Mouse (Mus musculus): ENCODE data around the gene Mfsd12. TPM values are rescaled to one million over a fixed set of nuclear protein-coding genes. Genes with fewer than 3 reads are reported as not detected.

Gene Mfsd12
- polyA plus RNA-seq, 1 experiment from 2014 or later = 7.4 TPM

GRCm38 (mm10) chr10:81366477-81367206 is 9.4 kb downstream of the Mfsd12 start:
- H3K4me1 ChIP-seq (replicated peaks; ENCODE audit: control insufficient read depth, insufficient read depth) = peaks cover 4% of the 10 kb centered on the region; the same call in 1 of the 2 replicates
- no peak overlapping the region for H3K9ac ChIP-seq (ENCODE audit: low read length)
- peaks cover 38% of the 10 kb centered on the region for H3K36me3 ChIP-seq (ENCODE audit: control insufficient read depth, insufficient read depth, low read length)
- 69% methylated on average over 6 of the region's 6 CpGs for WGBS
- no peaks in the 10 kb centered on the region for H3K27me3 ChIP-seq (ENCODE audit: control insufficient read depth, insufficient read depth, low read length)
- TF ChIP-seq EP300 (optimal IDR thresholded peaks at IDR 0.05) = no peak
- TF ChIP-seq CTCF (IDR thresholded peaks at IDR 0.05; ENCODE audit: low read depth) = no peak
- H3K27ac ChIP-seq (replicated peaks) = peak overlapping the region; percentile 82
- DNase-seq (ENCODE audit: low spot score) (no peak), ATAC-seq (ENCODE audit: low FRiP score, low TSS enrichment) (no peak; the same call in 1 of the 2 replicates)
- H3K4me3 ChIP-seq (ENCODE audit: low read depth, low read length) = no peak overlapping the region
- H3K9me3 ChIP-seq (ENCODE audit: control insufficient read depth, low read length) = no peaks in the 10 kb centered on the region
- H3K4me2 ChIP-seq (replicated peaks; ENCODE audit: low read depth) = no peak overlapping the region

- H3K4me3 ChIP-seq (ENCODE audit: low read depth, low read length) = no peak overlapping the region
- no peak overlapping the region for H3K4me2 ChIP-seq (replicated peaks; ENCODE audit: low read depth)
- H3K9me3 ChIP-seq (ENCODE audit: control insufficient read depth, low read length) = no peaks in the 10 kb centered on the region
- DNase-seq (ENCODE audit: low spot score) (no peak), ATAC-seq (ENCODE audit: low FRiP score, low TSS enrichment) (no peak)
- peak overlapping the region; percentile 82; the same call in 1 of the 2 replicates for H3K27ac ChIP-seq (replicated peaks)
- H3K9ac ChIP-seq (ENCODE audit: low read length) = no peak overlapping the region
- TF ChIP-seq CTCF (IDR thresholded peaks at IDR 0.05; ENCODE audit: low read depth) (no peak), EP300 (optimal IDR thresholded peaks at IDR 0.05) (no peak)
- whole genome bisulfite sequencing = 75% methylated on average over 6 of the region's 6 CpGs
- peaks cover 38% of the 10 kb centered on the region for H3K36me3 ChIP-seq (ENCODE audit: control insufficient read depth, insufficient read depth, low read length)
- H3K27me3 ChIP-seq (ENCODE audit: control insufficient read depth, insufficient read depth, low read length) = no peaks in the 10 kb centered on the region
- peaks cover 4% of the 10 kb centered on the region; the same call in 1 of the 2 replicates for H3K4me1 ChIP-seq (replicated peaks; ENCODE audit: control insufficient read depth, insufficient read depth)
These were observed 9.9 kb downstream of the Mfsd12 start for GRCm38 (mm10) chr10:81367207-81367495.

GRCm38 (mm10) chr10:81375322-81375721 is 18.0 kb downstream of the Mfsd12 start:
- Histone ChIP-seq H3K4me2 (replicated peaks; ENCODE audit: low read depth) (no peak overlapping the region), H3K4me3 (ENCODE audit: low read depth, low read length) (no peak overlapping the region), H3K27ac (replicated peaks) (no peak overlapping the region), H3K27me3 (ENCODE audit: control insufficient read depth, insufficient read depth, low read length) (no peaks in the 10 kb centered on the region), H3K9me3 (ENCODE audit: control insufficient read depth, low read length) (no peaks in the 10 kb centered on the region), H3K4me1 (replicated peaks; ENCODE audit: control insufficient read depth, insufficient read depth) (peaks cover 13% of the 10 kb centered on the region), H3K36me3 (ENCODE audit: control insufficient read depth, insufficient read depth, low read length) (peaks cover 14% of the 10 kb centered on the region), H3K9ac (ENCODE audit: low read length) (no peak overlapping the region)
- WGBS = 93% methylated on average over 10 of the region's 10 CpGs
- ATAC-seq (ENCODE audit: low FRiP score, low TSS enrichment) = no peak
- TF ChIP-seq EP300 (optimal IDR thresholded peaks at IDR 0.05) (no peak), CTCF (IDR thresholded peaks at IDR 0.05; ENCODE audit: low read depth) (no peak)
- DNase-seq (ENCODE audit: low spot score) = no peak

- H3K27ac ChIP-seq (replicated peaks) = peak overlapping the region; percentile 77
- peaks cover 13% of the 10 kb centered on the region for H3K4me1 ChIP-seq (replicated peaks; ENCODE audit: control insufficient read depth, insufficient read depth)
- H3K36me3 ChIP-seq (ENCODE audit: control insufficient read depth, insufficient read depth, low read length) = peaks cover 5% of the 10 kb centered on the region; the same call in 1 of the 2 replicates
- TF ChIP-seq EP300 (optimal IDR thresholded peaks at IDR 0.05) (no peak), CTCF (IDR thresholded peaks at IDR 0.05; ENCODE audit: low read depth) (0 out of 2 replicates have a peak, but pooled peaks have one; percentile 23)
- peak overlapping the region; percentile 91 for H3K9ac ChIP-seq (ENCODE audit: low read length)
- ATAC-seq (ENCODE audit: low FRiP score, low TSS enrichment) (no peak), DNase-seq (ENCODE audit: low spot score) (peak; percentile 63)
- peak overlapping the region; percentile 86 for H3K4me3 ChIP-seq (ENCODE audit: low read depth, low read length)
- no peaks in the 10 kb centered on the region for H3K27me3 ChIP-seq (ENCODE audit: control insufficient read depth, insufficient read depth, low read length)
- 28% methylated on average over 6 of the region's 6 CpGs for WGBS
- peak overlapping the region; percentile 84 for H3K4me2 ChIP-seq (replicated peaks; ENCODE audit: low read depth)
- no peaks in the 10 kb centered on the region for H3K9me3 ChIP-seq (ENCODE audit: control insufficient read depth, low read length)
These were observed 19.5 kb downstream of the Mfsd12 start for GRCm38 (mm10) chr10:81376561-81377361.

- no peak for TF ChIP-seq EP300 (optimal IDR thresholded peaks at IDR 0.05)
- no peak for TF ChIP-seq CTCF (IDR thresholded peaks at IDR 0.05; ENCODE audit: low read depth)
- Histone ChIP-seq H3K4me1 (replicated peaks; ENCODE audit: control insufficient read depth, insufficient read depth) (peaks cover 13% of the 10 kb centered on the region), H3K4me2 (replicated peaks; ENCODE audit: low read depth) (peak overlapping the region; percentile 84), H3K27ac (replicated peaks) (peak overlapping the region; percentile 77), H3K27me3 (ENCODE audit: control insufficient read depth, insufficient read depth, low read length) (no peaks in the 10 kb centered on the region), H3K9me3 (ENCODE audit: control insufficient read depth, low read length) (no peaks in the 10 kb centered on the region), H3K9ac (ENCODE audit: low read length) (peak overlapping the region; percentile 91), H3K4me3 (ENCODE audit: low read depth, low read length) (peak overlapping the region; percentile 86), H3K36me3 (ENCODE audit: control insufficient read depth, insufficient read depth, low read length) (peaks cover 5% of the 10 kb centered on the region; the same call in 1 of the 2 replicates)
- DNase-seq (ENCODE audit: low spot score) (no peak), ATAC-seq (ENCODE audit: low FRiP score, low TSS enrichment) (no peak)
- 32% methylated on average over 2 of the region's 2 CpGs for WGBS
These were observed 20.0 kb downstream of the Mfsd12 start for GRCm38 (mm10) chr10:81377362-81377664.
